Mouse (Mus musculus) midbrain, embryonic 16.5 days (tissue): ENCODE measurements around the gene Galnt7. TPM values are rescaled to one million over a fixed set of nuclear protein-coding genes. Genes with fewer than 3 reads are reported as not detected.

ENCODE experiments used
- ATAC-seq: fragments of 200-750 bp; cut with Nextera tagmentation; 2 replicates; pipeline ENCODE4 v1.8.0; 2017; ENCODE audit warnings: moderate TSS enrichment
- H3K27ac ChIP-seq: fragments of 300-500 bp; sonication (generic); 2 replicates; pipeline ENCODE4 v1.5.1; 2014; ENCODE audit warnings: mild to moderate bottlenecking, low read length, mixed read lengths
- H3K27me3 ChIP-seq: fragments of 300-500 bp; sonication (generic); 2 replicates; pipeline ENCODE4 v1.6.1; 2014; ENCODE audit warnings: low read depth, low read length, mixed read lengths; ENCODE audit not compliant: control insufficient read depth, insufficient read depth
- H3K36me3 ChIP-seq: fragments of 300-500 bp; sonication (generic); 2 replicates; pipeline ENCODE4 v1.6.1; 2014; ENCODE audit warnings: mild to moderate bottlenecking, low read length, moderate library complexity, mixed read lengths; ENCODE audit not compliant: control insufficient read depth, insufficient read depth
- H3K4me1 ChIP-seq: fragments of 300-500 bp; sonication (generic); 2 replicates; pipeline ENCODE4 v1.6.1; 2014; ENCODE audit warnings: mild to moderate bottlenecking, low read length, mixed read lengths; ENCODE audit not compliant: control insufficient read depth, insufficient read depth
- H3K4me2 ChIP-seq: fragments of 300-500 bp; sonication (generic); 2 replicates; pipeline ENCODE4 v1.6.1; 2014; ENCODE audit warnings: mild to moderate bottlenecking, low read length, mixed read lengths
- H3K4me3 ChIP-seq: fragments of 300-500 bp; sonication (generic); 2 replicates; pipeline ENCODE4 v1.5.1; 2014; ENCODE audit warnings: low read depth, mild to moderate bottlenecking, low read length, moderate library complexity, mixed read lengths
- H3K9ac ChIP-seq: fragments of 300-500 bp; sonication (generic); 2 replicates; pipeline ENCODE4 v1.6.1; 2014; ENCODE audit warnings: low read depth, low read length, mixed read lengths
- H3K9me3 ChIP-seq: fragments of 300-500 bp; sonication (generic); replicated peaks from 2 replicates; pipeline ENCODE4 v1.6.1; 2014; ENCODE audit warnings: mild to moderate bottlenecking, low read length, mixed read lengths; ENCODE audit not compliant: control insufficient read depth, poor library complexity, severe bottlenecking
- WGBS: fragments of 180-500 bp; shearing (Covaris S2); extraction: QIAGEN DNeasy Blood & Tissue Kit; methylation state at CpG from one replicate; pipeline ENCODE4 v1.1.7; 2014; 5-methylcytosine and 5-hydroxymethylcytosine counted together
- polyA plus RNA-seq: library from polyadenylated mRNA; unstranded; fragments of >200 nt; fragmentation: Nextera tagmentation; extraction: Ambion mirVana; gene quantifications from 2 replicates; pipeline ENCODE4 v1.2.1, GENCODE M21; 2015

Gene Galnt7
- polyA plus RNA-seq, 1 experiment from 2014 or later: 8.2 TPM

GRCm38 (mm10) chr8:57569400-57569795 lies 83.4 kb downstream of the Galnt7 start:
- ATAC-seq: peak; percentile 50; the same call in 1 of the 2 replicates
- Histone ChIP-seq H3K27ac (no peak overlapping the region), H3K36me3 (no peaks in the 10 kb centered on the region), H3K9me3 (no peaks in the 10 kb centered on the region), H3K4me2 (no peak overlapping the region), H3K4me1 (peaks cover 3% of the 10 kb centered on the region), H3K27me3 (no peaks in the 10 kb centered on the region), H3K9ac (no peak overlapping the region), H3K4me3 (no peak overlapping the region)
- 57% methylated on average over 11 of the region's 11 CpGs for WGBS

GRCm38 (mm10) chr8:57568633-57569399 lies 84.0 kb downstream of the Galnt7 start:
- WGBS: 59% methylated on average over 18 of the region's 18 CpGs
- no peaks in the 10 kb centered on the region for H3K27me3 ChIP-seq
- no peak overlapping the region for H3K27ac ChIP-seq
- H3K4me3 ChIP-seq: no peak overlapping the region
- H3K9ac ChIP-seq: no peak overlapping the region
- H3K9me3 ChIP-seq: no peaks in the 10 kb centered on the region
- no peak overlapping the region for H3K4me2 ChIP-seq
- ATAC-seq: peak; percentile 62
- H3K4me1 ChIP-seq: peaks cover 3% of the 10 kb centered on the region
- H3K36me3 ChIP-seq: no peaks in the 10 kb centered on the region

- Histone ChIP-seq H3K27ac (no peak overlapping the region), H3K4me2 (no peak overlapping the region), H3K9ac (no peak overlapping the region), H3K27me3 (no peaks in the 10 kb centered on the region), H3K36me3 (no peaks in the 10 kb centered on the region), H3K9me3 (no peaks in the 10 kb centered on the region), H3K4me1 (peaks cover 3% of the 10 kb centered on the region), H3K4me3 (no peak overlapping the region)
- ATAC-seq: no peak
- WGBS: 87% methylated on average over 7 of the region's 7 CpGs
Observed at GRCm38 (mm10) chr8:57567998-57568397, 84.8 kb downstream of the Galnt7 start.

- no peak for ATAC-seq
- H3K27ac ChIP-seq: no peak overlapping the region
- 90% methylated on average over 6 of the region's 6 CpGs for WGBS
Observed at GRCm38 (mm10) chr8:57565039-57565438, 87.8 kb downstream of the Galnt7 start.

GRCm38 (mm10) chr8:57563726-57564125 lies 89.1 kb downstream of the Galnt7 start:
- no peak for ATAC-seq
- Histone ChIP-seq H3K4me3 (no peak overlapping the region), H3K27ac (no peak overlapping the region), H3K27me3 (no peaks in the 10 kb centered on the region), H3K4me2 (no peak overlapping the region), H3K9me3 (no peaks in the 10 kb centered on the region), H3K9ac (no peak overlapping the region), H3K36me3 (no peaks in the 10 kb centered on the region), H3K4me1 (peaks cover 3% of the 10 kb centered on the region)
- 93% methylated on average over 15 of the region's 15 CpGs for WGBS

More at GRCm38 (mm10) chr8:57565039-57565438, 87.8 kb downstream of the Galnt7 start:
- Histone ChIP-seq H3K4me1 (peaks cover 3% of the 10 kb centered on the region), H3K9me3 (no peaks in the 10 kb centered on the region), H3K4me2 (no peak overlapping the region), H3K4me3 (no peak overlapping the region), H3K36me3 (no peaks in the 10 kb centered on the region), H3K9ac (no peak overlapping the region), H3K27me3 (no peaks in the 10 kb centered on the region)

GRCm38 (mm10) chr8:57562741-57563140 lies 90.1 kb downstream of the Galnt7 start:
- Histone ChIP-seq H3K4me3 (no peak overlapping the region), H3K27ac (no peak overlapping the region), H3K4me1 (peaks cover 3% of the 10 kb centered on the region), H3K27me3 (no peaks in the 10 kb centered on the region), H3K4me2 (no peak overlapping the region), H3K36me3 (no peaks in the 10 kb centered on the region), H3K9me3 (no peaks in the 10 kb centered on the region), H3K9ac (no peak overlapping the region)
- no peak for ATAC-seq
- 93% methylated on average over 3 of the region's 3 CpGs for WGBS

- 89% methylated on average over 9 of the region's 9 CpGs for WGBS
- Histone ChIP-seq H3K9me3 (no peaks in the 10 kb centered on the region), H3K4me1 (no peaks in the 10 kb centered on the region), H3K27ac (no peak overlapping the region), H3K36me3 (no peaks in the 10 kb centered on the region), H3K4me3 (no peak overlapping the region), H3K9ac (no peak overlapping the region), H3K27me3 (no peaks in the 10 kb centered on the region), H3K4me2 (no peak overlapping the region)
- ATAC-seq: no peak
Observed at GRCm38 (mm10) chr8:57560926-57561325, 91.9 kb downstream of the Galnt7 start.

GRCm38 (mm10) chr8:57552102-57553032 lies 100.5 kb downstream of the Galnt7 start:
- H3K9me3 ChIP-seq: no peaks in the 10 kb centered on the region
- H3K4me1 ChIP-seq: no peaks in the 10 kb centered on the region
- H3K27ac ChIP-seq: no peak overlapping the region
- H3K36me3 ChIP-seq: no peaks in the 10 kb centered on the region
- 81% methylated on average over 14 of the region's 14 CpGs for WGBS
- H3K4me2 ChIP-seq: no peak overlapping the region
- no peak overlapping the region for H3K4me3 ChIP-seq
- no peak overlapping the region for H3K9ac ChIP-seq
- no peak for ATAC-seq
- no peaks in the 10 kb centered on the region for H3K27me3 ChIP-seq

- Histone ChIP-seq H3K4me2 (no peak overlapping the region), H3K4me3 (no peak overlapping the region), H3K9me3 (no peaks in the 10 kb centered on the region), H3K36me3 (no peaks in the 10 kb centered on the region), H3K4me1 (no peaks in the 10 kb centered on the region), H3K27ac (no peak overlapping the region), H3K9ac (no peak overlapping the region), H3K27me3 (no peaks in the 10 kb centered on the region)
- 64% methylated on average over 12 of the region's 12 CpGs for WGBS
- ATAC-seq: no peak
Observed at GRCm38 (mm10) chr8:57547581-57547980, 105.3 kb downstream of the Galnt7 start.
